Mouse (Mus musculus) frontal cortex, adult 2 months (tissue): ENCODE measurements around the gene Cd302. TPM values are rescaled to one million over a fixed set of nuclear protein-coding genes. Genes with fewer than 3 reads are reported as not detected.
A peak's percentile ranks its signal among the peaks of the same experiment; 100 is the strongest.

Experiments
- DNase-seq, 2 experiments: peaks; one replicate each; pipeline ENCODE4 v3.0.0; 2022; ENCODE audit warnings: low spot score in 1 of 2; ENCODE audit errors: extremely low spot score in 1 of 2
- polyA plus RNA-seq: library from polyadenylated mRNA; depleted of rRNA; stranded (reverse); fragments of >200 nt; gene quantifications from 2 replicates; pipeline ENCODE4 v1.2.3, GENCODE M21; 2012; rRNA removed

The Cd302 gene
- 23.9 and 26.0 TPM in 2 replicates for polyA plus RNA-seq

DNA sequence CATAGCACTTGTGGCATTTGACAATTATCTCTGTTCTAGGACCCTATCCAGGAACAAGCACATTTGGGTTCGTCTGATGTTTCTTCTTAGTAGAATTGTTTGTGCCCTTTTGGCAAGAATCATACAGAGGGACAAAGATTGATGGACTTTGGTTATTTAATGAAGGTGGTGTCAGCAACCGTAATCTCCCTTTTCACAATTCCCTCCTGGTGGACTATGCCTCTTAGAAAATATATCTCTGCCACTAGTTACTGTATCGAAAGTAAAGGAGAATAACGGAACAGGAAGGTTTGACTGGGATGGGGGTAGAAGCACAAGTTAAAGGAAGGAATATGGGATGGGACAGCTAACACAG is at the start of gene Cd302:
Cd302 (minus strand) TSS at position 22 of the 355 bp plus-strand sequence.
- no peak for DNase-seq

DNA sequence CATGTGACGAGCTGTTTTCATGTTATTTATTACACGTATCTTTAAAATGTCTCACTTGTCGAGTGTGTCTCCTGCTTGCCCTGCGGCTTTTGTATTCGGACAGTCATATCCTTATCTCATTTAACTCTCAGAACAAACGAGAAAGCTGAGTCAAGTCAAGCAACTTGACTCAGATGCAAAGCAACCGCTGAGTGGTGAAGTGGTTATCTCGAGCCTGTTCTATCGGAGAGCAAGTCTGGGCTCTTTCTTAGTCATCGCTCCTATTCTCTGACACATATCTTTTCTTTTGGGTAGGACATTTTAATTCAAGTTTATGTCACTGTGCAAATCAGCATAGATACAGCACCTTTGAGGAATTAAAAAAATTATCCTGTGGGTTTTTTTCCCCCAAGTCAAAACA is 44.4 kb upstream of the Cd302 start:
- DNase-seq, result no peak

DNA sequence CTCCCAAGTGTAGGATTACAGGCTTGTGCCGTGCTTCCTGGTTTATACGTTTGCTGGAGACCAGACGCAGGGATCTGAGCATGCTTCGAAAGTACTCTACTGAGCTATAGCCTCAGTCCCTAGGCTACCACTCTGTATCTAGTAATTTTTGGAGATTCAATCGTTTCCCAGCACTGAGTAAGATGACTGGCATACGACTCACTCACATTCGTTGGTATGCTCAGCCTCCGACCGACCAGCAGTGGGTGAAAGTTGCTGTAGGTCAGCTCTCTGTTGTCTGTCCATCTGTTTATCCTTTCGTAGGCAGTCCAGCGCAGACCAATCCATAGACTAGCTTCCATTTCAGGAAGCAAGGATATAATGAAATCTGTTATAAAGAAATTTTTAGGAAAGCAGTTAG is 43.3 kb upstream of the Cd302 start:
- no peak for DNase-seq

DNA sequence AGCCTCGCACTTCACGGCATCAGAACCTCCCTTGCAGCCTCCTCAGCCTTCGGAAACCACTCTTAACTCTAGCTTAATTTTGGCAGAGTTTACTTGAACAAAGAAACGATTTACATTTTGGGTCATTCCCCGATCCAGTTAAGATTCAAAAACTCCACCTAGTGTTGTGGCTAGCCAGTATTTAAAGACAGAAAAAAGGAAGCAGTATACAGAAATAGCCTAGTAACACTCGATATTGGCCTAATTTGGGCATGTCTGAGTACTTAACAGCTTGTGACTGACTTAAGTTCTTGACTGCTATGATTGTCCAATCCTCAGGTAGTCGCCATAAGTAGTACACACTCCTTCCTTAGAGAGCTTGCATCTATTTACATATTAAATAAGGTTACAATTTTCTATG is 42.7 kb upstream of the Cd302 start:
- no peak for DNase-seq

DNA sequence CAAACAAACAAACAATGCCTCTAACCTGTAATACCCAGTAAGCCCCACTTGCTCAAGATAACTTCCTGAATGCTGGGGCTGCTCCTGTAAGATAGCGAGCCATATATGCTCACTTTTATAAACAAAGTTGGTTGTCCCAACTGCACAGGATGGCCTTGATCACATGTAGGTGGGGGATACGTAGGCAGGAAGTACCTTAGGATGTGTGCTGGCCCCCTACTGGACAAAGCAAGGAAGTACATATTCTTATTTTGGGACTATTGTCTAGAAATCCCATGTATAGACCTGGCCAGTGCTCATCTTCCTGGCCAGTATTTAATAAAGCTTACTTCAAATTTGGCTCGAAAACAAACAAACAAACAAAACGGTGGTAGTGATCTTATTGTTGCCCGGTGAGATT is 39.1 kb upstream of the Cd302 start:
- no peak for DNase-seq

DNA sequence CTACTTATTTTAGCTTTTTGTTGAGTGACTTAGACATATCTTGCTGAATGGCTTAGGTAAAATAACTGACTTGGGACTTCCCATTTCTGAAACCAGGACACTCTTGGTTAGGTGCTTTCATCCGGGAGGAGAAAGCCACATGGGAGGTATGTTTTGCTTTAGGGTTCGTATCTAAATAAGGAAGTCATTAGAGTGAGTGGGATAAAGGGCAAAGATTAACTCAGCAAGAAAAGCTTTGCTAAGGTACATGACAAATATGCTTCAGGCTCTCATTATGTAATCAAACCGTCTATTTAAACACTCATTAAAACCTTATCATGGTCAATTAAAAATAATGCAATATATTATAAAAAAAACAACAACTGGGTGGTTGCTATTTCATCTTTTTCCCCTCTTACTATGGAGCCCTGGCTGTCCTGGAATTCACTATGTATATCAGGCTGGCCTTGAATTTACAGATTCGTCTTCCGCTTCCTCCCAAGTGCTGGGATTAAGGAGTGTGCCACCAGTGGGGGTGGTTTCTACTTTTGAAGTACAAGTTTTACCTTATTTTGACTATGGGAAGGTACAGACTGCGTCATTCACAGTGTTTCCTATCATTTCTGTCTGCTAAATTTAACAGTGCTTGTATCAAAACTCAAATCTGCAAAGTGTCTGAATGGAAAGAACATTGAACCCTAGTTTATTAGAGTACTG is 37.9 kb upstream of the Cd302 start:
- peak in 1 of 2 experiments; percentile 33 for DNase-seq

DNA sequence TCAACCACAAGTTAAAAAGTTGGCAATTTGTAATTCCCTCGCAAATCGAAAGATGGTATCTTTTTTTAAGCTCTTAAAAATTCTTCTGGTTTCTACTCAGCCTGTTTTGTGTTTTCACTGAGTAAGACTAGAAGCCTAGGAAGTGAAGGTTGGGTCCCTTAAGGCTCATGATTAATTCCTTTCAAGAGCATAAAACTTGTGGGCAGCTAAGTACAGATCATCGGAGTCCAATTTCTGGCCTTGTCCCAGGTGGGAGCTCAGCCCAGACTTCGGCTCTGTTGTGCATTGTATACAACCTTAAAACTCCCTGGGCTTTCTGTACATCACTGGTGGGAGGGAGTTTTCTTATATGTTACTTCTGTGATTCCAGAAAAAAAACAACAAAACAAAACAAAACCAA is 19.5 kb upstream of the Cd302 start:
- DNase-seq, result no peak

DNA sequence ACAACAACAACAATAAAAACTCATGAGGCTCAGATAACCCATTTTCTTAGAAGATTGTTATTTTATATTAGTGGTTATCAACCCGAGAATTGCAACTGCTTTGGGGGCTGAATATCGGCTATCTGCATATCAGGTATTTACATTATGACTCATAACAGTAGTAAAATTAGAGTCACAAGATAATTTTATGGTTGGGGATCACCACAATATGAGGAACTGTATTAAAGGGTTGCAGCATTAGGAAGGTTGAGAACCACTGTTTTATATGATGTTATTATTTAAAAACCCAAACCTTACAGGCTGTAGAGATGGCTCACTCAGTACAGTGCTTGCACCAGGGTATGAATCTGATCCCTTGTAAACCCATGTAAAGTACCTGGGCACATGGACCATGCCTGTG is 15.0 kb upstream of the Cd302 start:
- DNase-seq, result no peak

DNA sequence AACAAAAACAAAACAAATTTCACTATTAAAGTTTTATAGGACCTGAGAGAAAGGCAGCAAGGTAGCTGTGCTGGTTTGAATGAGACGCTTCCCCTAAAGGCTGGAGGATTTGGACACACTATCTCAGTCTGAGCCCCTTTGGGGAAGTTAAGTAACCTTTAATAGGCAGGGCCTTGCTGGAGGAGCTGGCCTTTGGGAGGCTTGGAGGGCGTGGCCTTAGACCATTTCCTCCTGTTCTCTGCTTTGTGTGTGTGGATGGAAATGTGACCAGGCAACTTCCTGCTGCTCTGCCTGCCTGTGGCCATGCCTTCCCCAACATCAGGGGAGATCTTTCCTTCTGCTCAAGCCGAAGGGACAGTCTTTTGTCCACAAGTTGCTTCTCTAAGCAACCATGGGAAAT is 14.0 kb upstream of the Cd302 start:
- DNase-seq, result no peak

DNA sequence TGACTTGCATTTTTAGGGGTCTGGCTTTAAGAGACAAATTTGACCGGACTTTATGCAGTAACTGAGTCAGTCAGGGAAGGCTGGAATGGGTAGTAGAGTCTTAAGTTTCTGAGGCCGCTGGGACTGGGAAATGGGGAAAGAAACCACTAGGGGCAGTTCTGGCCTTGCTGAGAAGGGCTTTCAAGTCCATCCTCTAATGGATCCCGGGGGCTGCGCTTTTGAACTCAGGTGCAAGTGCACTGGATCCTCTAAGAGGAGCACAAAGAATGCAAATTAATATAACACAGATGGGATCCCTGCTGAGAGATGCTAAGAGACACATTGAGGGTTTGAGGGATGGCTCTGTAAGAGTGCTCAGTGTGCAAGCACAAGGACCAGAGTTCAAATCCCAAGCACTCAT is 7.1 kb upstream of the Cd302 start:
- DNase-seq, result no peak

DNA sequence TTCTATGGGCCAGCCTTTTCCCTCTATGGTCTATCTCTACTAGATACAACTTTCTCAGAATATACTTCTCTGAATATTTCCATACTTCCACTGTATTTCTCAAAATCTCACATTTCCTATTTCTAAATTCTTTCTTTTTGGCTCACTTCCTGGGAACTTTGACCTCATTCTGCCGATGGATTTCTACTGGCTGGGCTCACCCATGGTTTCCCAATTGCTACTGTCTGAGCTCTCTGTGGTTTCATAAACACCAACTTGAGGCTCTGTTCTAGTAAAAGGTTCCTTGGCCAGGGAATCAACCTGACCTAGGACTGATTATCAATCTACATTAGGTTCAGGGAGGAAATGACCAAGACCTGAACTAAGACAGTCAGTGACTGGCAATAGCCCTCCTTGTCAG is 5.2 kb upstream of the Cd302 start:
- DNase-seq, result no peak

DNA sequence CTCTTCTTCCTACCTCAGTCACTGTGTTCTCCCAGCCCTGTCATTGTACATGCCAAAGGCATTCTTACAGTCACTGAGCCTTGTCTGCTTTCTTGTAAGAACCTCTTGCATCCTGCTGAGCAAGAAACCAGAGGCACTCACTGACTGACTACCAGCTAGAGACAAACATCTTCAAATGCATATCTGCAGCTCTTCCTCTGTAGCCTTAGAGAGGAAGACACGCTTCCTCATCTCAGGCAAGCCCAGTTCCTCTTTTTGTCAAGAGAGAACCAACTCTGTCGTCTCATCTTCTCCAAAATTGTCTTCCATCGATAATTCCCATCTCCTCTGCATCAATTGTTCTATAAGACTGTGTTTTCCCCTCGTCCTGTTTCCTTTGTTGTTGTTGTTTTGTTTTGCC is 4.3 kb upstream of the Cd302 start:
- DNase-seq, result no peak

DNA sequence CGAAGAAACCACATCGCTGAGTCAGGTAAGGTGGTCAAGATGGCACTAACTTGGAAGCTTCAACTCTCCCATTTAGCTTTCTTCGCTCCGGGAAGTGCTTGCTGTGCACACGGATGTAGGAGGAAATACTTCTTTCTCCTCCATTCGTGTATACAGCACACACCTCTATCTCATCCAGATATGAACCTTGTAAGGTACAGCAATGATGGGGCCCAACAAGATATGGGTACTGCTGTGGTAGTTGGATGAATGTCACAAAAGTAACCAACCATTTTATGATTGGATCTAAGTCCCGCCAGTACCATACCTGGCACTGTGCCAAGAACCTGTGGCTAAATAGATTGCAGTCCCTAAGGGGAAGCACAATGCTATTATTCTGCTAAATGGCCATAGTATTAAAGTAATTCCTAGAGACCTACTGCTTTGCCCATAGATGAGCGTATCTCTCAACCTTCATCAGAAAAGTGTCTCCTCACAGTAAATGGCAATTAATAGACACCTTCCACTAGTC is 874 bp upstream of the Cd302 start:
- no peak for DNase-seq

DNA sequence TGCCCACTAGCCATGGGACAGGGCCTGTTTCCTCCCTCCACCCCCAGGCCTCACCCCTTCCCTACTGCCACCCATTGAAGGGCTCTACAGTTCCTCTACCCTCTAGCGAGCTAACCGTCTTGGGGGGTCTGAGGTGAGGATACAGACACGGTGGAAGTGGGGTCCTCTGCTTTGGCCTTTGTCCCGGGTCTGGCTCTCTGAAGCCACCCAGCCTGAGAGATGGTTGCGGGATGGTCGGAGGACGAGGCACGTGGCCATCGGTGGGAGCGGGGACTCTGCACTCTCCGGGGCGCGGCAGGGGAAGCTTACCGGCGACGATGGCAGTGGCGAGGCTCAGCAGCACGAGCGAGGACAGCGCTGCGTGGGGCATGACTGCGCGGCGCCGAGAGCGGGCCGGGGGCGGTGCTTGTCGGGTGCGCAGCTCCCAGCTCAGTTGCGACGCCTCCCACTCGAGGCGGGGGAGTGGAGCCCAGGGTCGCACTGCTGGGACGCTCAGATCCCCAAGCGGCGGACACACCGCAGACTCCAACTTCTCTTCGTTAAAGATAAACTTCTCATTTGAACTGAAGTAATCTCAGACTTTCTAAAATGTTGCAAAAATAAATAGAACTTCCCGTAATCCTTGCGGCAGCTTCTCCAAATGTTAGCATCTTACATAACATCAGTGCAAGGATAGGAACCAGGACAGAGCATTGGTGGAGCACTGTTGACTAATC is 379 bp downstream of the Cd302 start:
- DNase-seq, result peak; percentile 33 to 72

DNA sequence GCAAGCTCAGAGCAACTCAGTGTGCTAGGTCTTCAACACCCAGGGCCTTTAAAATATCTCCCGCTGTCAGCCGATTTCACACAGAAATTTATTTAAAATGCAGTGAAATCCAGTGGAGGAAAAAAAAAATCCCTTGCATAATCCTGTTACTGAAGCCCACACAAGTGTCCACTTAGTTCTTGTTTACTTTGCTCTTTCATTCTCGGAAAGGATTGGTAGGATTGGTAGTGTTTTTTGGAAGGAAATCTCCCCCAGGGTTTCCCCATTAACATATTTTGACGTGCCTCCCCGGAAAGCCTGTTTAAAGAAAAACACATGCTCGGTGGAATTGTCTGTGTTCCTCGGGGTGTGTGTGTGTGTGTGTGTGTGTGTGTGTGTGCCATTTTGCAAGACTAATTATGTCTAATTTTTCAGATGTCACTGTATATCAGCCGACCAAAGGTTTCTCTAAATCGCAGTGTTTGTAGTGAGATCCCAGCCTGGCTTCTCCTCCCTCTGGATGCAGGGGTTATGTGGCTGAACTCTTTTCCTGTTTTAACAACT is 1.0 kb downstream of the Cd302 start:
- DNase-seq, result peak in 1 of 2 experiments; percentile 22

DNA sequence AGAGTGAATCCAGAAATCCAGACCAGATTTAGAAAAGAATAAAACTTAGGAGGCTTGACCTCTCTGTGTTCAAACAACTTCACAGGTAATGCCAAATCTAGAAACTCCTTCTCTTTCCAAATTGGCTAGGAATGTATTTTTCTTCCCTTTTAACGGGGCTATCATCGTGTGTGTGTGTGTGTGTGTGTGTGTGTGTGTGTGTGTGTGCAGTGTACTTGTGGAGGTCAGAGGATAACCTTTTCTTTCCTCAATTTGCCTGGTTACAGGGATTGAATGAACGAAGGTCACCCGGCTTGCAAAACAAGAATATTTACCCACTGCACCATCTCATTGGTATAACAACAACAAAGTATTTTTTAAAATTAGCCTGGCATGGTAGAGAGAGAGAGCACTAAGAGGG is 1.7 kb downstream of the Cd302 start:
- DNase-seq, result no peak

DNA sequence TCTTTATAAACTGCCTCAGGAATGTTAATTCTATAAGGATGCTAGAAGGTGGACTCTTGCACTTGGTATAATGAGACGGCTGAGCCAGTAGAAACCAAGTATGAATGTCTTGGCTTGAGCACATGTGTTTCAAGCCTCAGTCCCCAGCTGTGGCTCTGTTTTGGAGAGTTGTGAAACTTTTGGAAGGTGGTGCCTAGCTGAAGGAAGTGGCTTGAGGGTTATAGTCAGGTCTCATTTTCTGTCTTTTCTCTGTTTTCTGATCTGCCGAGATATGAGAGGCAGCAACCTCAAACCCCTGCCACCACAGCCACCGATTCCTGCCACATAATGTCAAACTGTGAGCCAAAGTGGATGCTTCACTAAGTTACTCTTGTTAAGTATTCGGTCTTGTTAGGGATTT is 5.7 kb downstream of the Cd302 start:
- no peak for DNase-seq

DNA sequence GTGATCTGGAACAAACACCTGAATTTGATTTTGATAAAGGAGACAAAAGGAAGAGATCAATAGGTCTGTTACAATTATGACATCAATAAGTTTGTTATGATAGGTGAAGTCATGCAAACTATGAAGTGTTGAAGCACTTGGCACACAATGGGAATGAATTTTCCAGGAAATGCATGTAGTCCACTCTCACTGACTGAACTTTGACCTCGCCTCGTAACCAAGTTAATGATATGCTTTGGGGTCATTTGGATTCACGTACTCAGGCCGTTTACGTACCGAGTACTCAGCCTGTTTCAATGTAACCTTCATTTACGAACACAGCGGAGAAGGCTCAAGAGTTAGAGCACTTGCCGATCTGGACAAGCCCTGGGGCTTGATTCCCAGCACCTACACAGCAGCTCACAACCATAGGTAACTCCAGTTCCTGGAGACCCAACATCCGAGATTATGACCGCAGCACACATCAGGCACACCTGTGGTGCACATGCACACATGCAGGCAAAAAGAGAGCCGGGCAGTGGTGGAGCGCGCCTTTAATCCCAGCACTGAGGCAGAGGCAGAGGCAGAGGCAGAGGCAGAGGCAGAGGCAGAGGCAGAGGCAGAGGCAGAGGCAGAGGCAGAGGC is 14.3 kb downstream of the Cd302 start:
- no peak for DNase-seq

DNA sequence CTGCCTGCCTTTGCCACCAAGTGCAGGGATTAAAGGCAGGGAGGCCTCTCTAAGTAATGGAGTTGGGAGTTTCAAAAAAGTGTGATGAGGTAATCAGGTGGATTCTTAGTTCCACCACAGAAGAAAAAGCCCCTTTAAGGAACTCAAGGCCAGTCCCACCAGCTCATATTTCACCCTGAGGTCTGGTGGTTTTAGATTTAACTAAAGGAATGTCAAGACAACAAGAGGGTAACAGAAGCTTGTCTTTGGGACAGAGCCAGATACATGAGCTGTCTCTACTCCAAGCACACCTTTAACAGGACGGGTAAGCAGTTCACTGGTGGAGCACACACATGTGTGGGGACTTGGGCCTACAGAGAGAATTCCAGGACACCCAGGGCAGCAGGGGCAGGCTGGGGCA is 16.7 kb downstream of the Cd302 start:
- DNase-seq, result no peak

DNA sequence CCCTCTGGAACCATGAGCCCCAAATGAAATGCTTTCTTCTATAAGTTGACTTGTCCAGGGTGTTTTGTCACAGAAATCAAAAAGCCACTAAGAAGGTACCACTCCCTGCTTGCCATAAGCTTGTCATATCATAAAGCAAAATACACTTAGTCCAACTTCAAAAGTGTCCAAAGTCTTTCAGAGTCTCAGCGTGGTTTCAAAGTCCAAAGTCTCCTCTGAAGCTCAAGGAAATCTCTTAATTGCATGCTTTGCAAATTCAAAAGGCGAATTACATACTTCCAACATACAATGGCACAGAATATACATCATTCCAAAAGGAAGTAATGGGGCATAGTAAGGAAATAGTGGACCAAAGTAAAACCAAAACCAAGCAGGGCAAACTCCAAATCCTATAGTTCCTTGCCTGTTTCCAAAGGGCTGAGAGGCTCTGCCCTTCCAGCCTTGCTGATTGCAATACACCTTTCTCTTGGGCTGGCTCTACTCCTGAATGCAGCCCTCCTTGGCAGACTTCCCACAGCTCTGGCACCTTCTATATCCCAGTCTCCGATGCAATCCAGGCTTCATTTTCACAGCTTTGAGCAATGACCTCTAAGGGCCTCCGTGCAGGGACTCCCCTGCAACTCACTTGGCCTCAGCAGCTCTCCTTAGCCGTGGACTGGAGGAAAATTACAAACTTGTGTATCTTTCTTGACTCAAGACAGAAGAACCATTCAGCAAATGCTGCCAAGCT is 23.5 kb downstream of the Cd302 start:
- no peak for DNase-seq

DNA sequence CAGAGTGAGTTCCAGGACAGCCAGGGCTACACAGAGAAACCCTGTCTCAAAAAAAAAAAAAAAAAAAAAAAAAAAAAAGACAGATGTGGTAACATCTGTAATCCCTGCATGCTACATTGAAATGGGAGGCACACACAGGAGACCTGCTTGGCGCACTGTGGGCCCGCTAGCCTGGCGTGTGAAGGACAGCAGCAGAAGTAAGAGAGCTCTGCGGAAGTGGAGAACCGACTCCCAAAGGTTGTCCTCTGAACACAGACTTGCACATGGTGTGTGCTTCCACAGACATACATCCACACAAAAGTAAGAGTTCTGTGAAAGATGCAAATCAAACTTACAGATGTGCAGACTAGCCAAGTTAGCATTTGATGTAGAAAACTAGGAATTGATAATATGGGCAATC is 25.1 kb downstream of the Cd302 start:
- no peak for DNase-seq
